Mouse (Mus musculus) heart, postnatal 0 days (tissue): ENCODE data around the gene Gm48551.

Experiments used
- CTCF ChIP-seq: IDR thresholded peaks from 2 replicates; pipeline ENCODE4 v1.5.1; 2016; ENCODE audit warnings: antibody characterized with exemption, control low read depth, low read depth
- EP300 ChIP-seq: IDR thresholded peaks from 2 replicates; pipeline ENCODE4 v1.6.1; 2016; ENCODE audit warnings: antibody characterized with exemption, low read depth

GRCm38 (mm10) chr10:81358841-81359240 lies 25.4 kb upstream of the Gm48551 start:
- TF ChIP-seq EP300 (no peak), CTCF (no peak)
